Mouse (Mus musculus) ES-Bruce4 (cell line): Measurements from ENCODE around the gene Rpl10a. TPM values are rescaled to one million over a fixed set of nuclear protein-coding genes. Genes with fewer than 3 reads are reported as not detected.

Experiments
- H3K27ac ChIP-seq: 2 replicates; pipeline ENCODE4 v1.5.1; 2012; ENCODE audit warnings: low read length, inconsistent platforms; ENCODE audit not compliant: insufficient read depth
- H3K27me3 ChIP-seq: 2 replicates; pipeline ENCODE4 v1.6.1; 2012; ENCODE audit warnings: mild to moderate bottlenecking, low read length, inconsistent platforms; ENCODE audit not compliant: control insufficient read depth, poor library complexity, insufficient read depth, severe bottlenecking
- H3K36me3 ChIP-seq: 2 replicates; pipeline ENCODE4 v1.6.1; 2012; ENCODE audit warnings: inconsistent platforms, mild to moderate bottlenecking, low read length, moderate library complexity; ENCODE audit not compliant: control insufficient read depth, poor library complexity, insufficient read depth, severe bottlenecking
- H3K4me1 ChIP-seq: one replicate; pipeline ENCODE4 v1.8.1; 2011; ENCODE audit warnings: low read length; ENCODE audit not compliant: control insufficient read depth, insufficient read depth
- H3K4me3 ChIP-seq: 2 replicates; pipeline ENCODE4 v1.5.1; 2011; ENCODE audit warnings: low read depth, mild to moderate bottlenecking, low read length
- H3K9ac ChIP-seq: 2 replicates; pipeline ENCODE4 v1.6.1; 2012; ENCODE audit warnings: low read depth, mild to moderate bottlenecking, inconsistent platforms; ENCODE audit not compliant: poor library complexity, severe bottlenecking
- H3K9me3 ChIP-seq: replicated peaks from 2 replicates; pipeline ENCODE4 v1.6.1; 2012; ENCODE audit warnings: mild to moderate bottlenecking, low read length, inconsistent platforms; ENCODE audit not compliant: control insufficient read depth, poor library complexity, insufficient read depth, severe bottlenecking
- CTCF ChIP-seq: IDR thresholded peaks from one replicate; pipeline ENCODE4 v1.8.1; 2011; ENCODE audit warnings: low read depth, low read length
- EP300 ChIP-seq: IDR thresholded peaks from 2 replicates; pipeline ENCODE4 v1.6.1; 2011; ENCODE audit warnings: low read depth, low read length; ENCODE audit not compliant: insufficient read depth
- POLR2A ChIP-seq: IDR thresholded peaks from one replicate; pipeline ENCODE4 v1.8.1; 2011; ENCODE audit warnings: low read length; ENCODE audit not compliant: insufficient read depth
- polyA plus RNA-seq: library from polyadenylated mRNA; stranded (reverse); fragments of >200 nt; gene quantifications from 2 replicates; pipeline ENCODE4 v1.2.4, GENCODE M21; 2011; ENCODE audit warnings: low read depth; ENCODE audit not compliant: missing spikeins, insufficient read depth, insufficient read length

The Rpl10a gene
- polyA plus RNA-seq, 1 experiment, result 1,875 TPM

DNA sequence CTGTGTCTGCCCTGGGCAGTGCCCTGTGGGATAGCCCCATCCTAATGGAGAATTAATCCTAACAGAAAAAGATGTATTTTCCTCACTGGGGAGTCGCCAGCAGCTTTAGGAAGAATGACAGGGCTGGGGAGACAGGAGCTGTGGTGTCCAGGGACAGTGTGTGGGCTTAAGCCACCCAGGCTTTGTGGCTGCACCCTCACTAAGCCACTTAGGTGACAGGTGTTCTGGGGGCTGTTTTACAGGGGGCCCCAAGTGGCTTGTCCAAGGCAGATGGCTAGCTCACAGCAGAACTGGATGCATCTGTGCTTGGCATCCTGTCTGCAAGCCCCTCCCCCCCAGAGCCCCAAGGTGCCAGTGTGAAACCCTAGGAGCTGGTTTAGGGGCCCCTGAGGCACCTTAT, 43.7 kb downstream of the Rpl10a start:
- no peaks in the 10 kb centered on the region for H3K27me3 ChIP-seq
- peaks cover 2% of the 10 kb centered on the region for H3K4me1 ChIP-seq
- no peak for TF ChIP-seq CTCF
- H3K27ac ChIP-seq, result no peak overlapping the region
- no peak overlapping the region for H3K4me3 ChIP-seq
- no peaks in the 10 kb centered on the region for H3K36me3 ChIP-seq
- no peaks in the 10 kb centered on the region for H3K9me3 ChIP-seq
- H3K9ac ChIP-seq, result no peak overlapping the region

DNA sequence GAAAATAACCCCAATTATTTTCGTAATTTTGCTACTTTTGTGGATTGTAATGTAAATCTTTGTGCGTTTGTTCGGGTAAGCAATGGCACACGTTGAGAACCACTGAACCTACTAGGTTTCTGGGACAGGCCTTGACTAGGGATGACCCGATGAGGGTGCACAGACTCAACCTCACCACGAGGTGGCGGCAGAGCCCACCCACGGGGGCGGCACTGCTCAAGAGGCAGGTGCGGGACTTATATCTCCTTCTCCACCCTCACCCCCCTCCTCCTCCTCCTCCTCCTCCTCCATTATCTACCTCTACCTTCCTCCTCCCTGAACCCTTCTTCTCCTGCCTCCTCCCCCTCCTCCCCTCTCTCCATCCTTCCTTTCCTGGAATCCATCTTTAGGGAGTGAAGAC, 45.5 kb downstream of the Rpl10a start:
- no peaks in the 10 kb centered on the region for H3K9me3 ChIP-seq
- H3K27me3 ChIP-seq, result no peaks in the 10 kb centered on the region
- H3K36me3 ChIP-seq, result no peaks in the 10 kb centered on the region
- H3K27ac ChIP-seq, result no peak overlapping the region
- peak overlapping the region; percentile 31 for H3K4me3 ChIP-seq
- no peak overlapping the region for H3K9ac ChIP-seq
- TF ChIP-seq EP300 (no peak), CTCF (peak; percentile 97)
- peaks cover 2% of the 10 kb centered on the region for H3K4me1 ChIP-seq

DNA sequence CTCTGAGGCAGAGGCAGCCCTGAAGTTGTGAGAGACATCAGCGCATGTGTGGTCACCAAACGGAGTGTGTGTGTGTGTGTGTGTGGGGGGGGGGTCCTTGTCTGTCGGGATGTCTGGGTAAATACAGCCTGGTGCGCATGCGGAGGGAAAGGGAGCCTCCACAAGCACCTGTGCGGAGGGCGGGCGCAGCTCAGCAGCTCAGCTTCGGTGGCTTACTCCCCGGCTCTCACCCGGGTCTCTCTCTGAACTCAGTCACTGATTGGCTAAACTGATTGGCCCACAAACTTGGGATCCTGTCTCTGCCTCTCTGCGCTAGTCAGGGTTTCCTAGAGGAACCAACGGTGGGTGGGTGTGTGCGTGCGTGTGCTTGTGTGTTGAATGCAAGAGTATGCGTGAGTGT, 46.2 kb downstream of the Rpl10a start:
- Histone ChIP-seq H3K36me3 (no peaks in the 10 kb centered on the region), H3K27me3 (no peaks in the 10 kb centered on the region), H3K27ac (no peak overlapping the region), H3K9ac (no peak overlapping the region), H3K9me3 (no peaks in the 10 kb centered on the region), H3K4me1 (peaks cover 2% of the 10 kb centered on the region), H3K4me3 (0 out of 2 replicates have a peak overlapping the region, but pooled peaks have one; percentile 12)
- TF ChIP-seq EP300, result no peak
- no peak for TF ChIP-seq CTCF
- no peak for TF ChIP-seq POLR2A

DNA sequence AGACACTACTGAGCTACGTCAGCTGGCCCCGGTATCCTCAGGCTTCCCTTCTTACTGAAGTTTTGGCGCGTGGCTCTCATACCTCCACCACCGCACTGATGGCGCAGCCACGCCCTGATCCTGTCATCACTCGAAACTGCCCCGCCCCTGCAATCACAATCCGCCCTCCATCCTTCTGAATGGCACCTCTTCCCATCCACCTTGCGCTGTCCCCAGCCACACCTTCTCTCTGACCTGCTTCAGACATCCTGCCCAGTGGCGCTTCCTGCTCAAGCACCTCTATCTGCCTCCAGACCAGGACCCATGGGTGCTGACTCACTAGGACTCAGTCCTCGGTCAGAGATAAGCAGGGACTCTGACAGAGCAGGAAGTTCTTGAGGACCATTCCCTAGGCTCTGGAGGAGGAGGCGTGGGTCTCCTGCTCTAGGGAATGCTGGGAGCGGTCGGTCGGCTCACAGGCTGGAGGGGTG, 47.4 kb downstream of the Rpl10a start:
- Histone ChIP-seq H3K4me1 (peaks cover 5% of the 10 kb centered on the region), H3K27ac (no peak overlapping the region), H3K9me3 (no peaks in the 10 kb centered on the region), H3K36me3 (no peaks in the 10 kb centered on the region), H3K9ac (no peak overlapping the region), H3K4me3 (peak overlapping the region; percentile 61), H3K27me3 (no peaks in the 10 kb centered on the region)
- TF ChIP-seq CTCF (no peak), EP300 (no peak), POLR2A (no peak)

DNA sequence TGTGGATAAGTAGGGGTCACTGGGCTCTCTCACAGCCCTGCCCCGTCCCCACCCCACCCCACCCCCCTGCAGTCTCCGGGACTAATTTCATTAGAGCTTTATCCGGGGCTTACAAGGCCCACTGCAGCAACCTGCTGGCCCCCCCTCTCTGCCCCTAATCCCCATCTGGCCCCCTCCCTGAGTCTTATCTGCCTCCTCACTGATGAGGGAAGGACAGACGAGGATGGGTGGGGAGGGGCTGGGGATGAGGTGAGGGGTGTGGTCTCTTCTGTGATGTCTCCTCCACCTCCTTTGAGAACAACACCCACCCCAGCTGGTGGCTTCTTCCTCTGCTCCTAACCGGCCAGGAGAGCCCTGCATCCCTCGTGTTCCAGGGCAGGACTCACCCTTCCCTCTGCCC, 52.0 kb downstream of the Rpl10a start:
- Histone ChIP-seq H3K4me3 (no peak overlapping the region), H3K9ac (no peak overlapping the region), H3K36me3 (no peaks in the 10 kb centered on the region), H3K27ac (no peak overlapping the region), H3K4me1 (peaks cover 3% of the 10 kb centered on the region), H3K9me3 (no peaks in the 10 kb centered on the region), H3K27me3 (no peaks in the 10 kb centered on the region)
- no peak for TF ChIP-seq CTCF
- TF ChIP-seq EP300, result no peak
- no peak for TF ChIP-seq POLR2A

Other genes with a start within 250 kb of the Rpl10a start
- gene Tcp11, start 247.8 kb upstream of the Rpl10a start, polyA plus RNA-seq, result 11.6 and 18.9 TPM in 2 replicates
- 17.9 and 18.0 TPM in 2 replicates for gene Scube3, start 186.3 kb upstream of the Rpl10a start, polyA plus RNA-seq
- 16.6 and 19.5 TPM in 2 replicates for gene Zfp523, start 151.3 kb upstream of the Rpl10a start, polyA plus RNA-seq
- gene Def6, start 120.7 kb upstream of the Rpl10a start, polyA plus RNA-seq, result 28.4 and 30.7 TPM in 2 replicates
- 24.0 and 25.2 TPM in 2 replicates for gene Ppard, start 95.8 kb upstream of the Rpl10a start, polyA plus RNA-seq
- 56.8 and 64.7 TPM in 2 replicates for gene Fance, start 15.0 kb upstream of the Rpl10a start, polyA plus RNA-seq
- 28.6 and 31.9 TPM in 2 replicates for gene Tead3, start 22.3 kb downstream of the Rpl10a start, polyA plus RNA-seq
- gene Tulp1, start 36.8 kb downstream of the Rpl10a start, polyA plus RNA-seq, result 14.0 and 14.7 TPM in 2 replicates
- gene Fkbp5, start 189.1 kb downstream of the Rpl10a start, polyA plus RNA-seq, result 60.2 and 67.1 TPM in 2 replicates
- gene Armc12, start 202.3 kb downstream of the Rpl10a start, polyA plus RNA-seq, result not detected in 2 replicates
- gene Clpsl2, start 220.9 kb downstream of the Rpl10a start, polyA plus RNA-seq, result not detected in 2 replicates
- gene Clps, start 232.3 kb downstream of the Rpl10a start, polyA plus RNA-seq, result not detected in 2 replicates
- gene Lhfpl5, start 247.2 kb downstream of the Rpl10a start, polyA plus RNA-seq, result not detected in 2 replicates